Mouse (Mus musculus) lung, postnatal 0 days (tissue): Measurements from ENCODE around the gene Pga5.

ENCODE experiments used
- CTCF ChIP-seq: IDR thresholded peaks from 2 replicates; pipeline ENCODE4 v1.5.1; 2016; ENCODE audit warnings: antibody characterized with exemption, mild to moderate bottlenecking
- EP300 ChIP-seq: IDR thresholded peaks from 2 replicates; pipeline ENCODE4 v1.6.1; 2016; ENCODE audit warnings: antibody characterized with exemption, mild to moderate bottlenecking, control low read depth

- TF ChIP-seq EP300, result no peak
- TF ChIP-seq CTCF, result no peak
These were observed 13.8 kb upstream of the Pga5 start for GRCm38 (mm10) chr19:10691660-10692059.
